Mouse (Mus musculus): ENCODE results near the gene Rin3. TPM values are rescaled to one million over a fixed set of nuclear protein-coding genes. Genes with fewer than 3 reads are reported as not detected.

Gene Rin3
- polyA plus RNA-seq, 1 experiment from 2014 or later: 3.2 TPM

- H3K9me3 ChIP-seq (replicated peaks): no peaks in the 10 kb centered on the region
- H3K4me3 ChIP-seq (replicated peaks): no peak overlapping the region
- no peaks in the 10 kb centered on the region for H3K4me1 ChIP-seq
- ATAC-seq (ENCODE audit: low FRiP score): no peak
- H3K9ac ChIP-seq (replicated peaks): no peak overlapping the region
- no peaks in the 10 kb centered on the region for H3K27me3 ChIP-seq (replicated peaks)
- H3K4me2 ChIP-seq: no peak overlapping the region
- H3K36me3 ChIP-seq: no peaks in the 10 kb centered on the region
- 91% methylated on average over 5 of the region's 5 CpGs for WGBS
- no peak overlapping the region for H3K27ac ChIP-seq (replicated peaks)
Measured at GRCm38 (mm10) chr12:102321855-102322254, 39.0 kb downstream of the Rin3 start.

- Histone ChIP-seq H3K9me3 (replicated peaks) (no peaks in the 10 kb centered on the region), H3K36me3 (no peaks in the 10 kb centered on the region), H3K9ac (replicated peaks) (no peak overlapping the region), H3K4me3 (replicated peaks) (no peak overlapping the region), H3K4me2 (no peak overlapping the region), H3K27me3 (replicated peaks) (no peaks in the 10 kb centered on the region), H3K27ac (replicated peaks) (no peak overlapping the region), H3K4me1 (no peaks in the 10 kb centered on the region)
- WGBS: 96% methylated on average over 2 of the region's 2 CpGs
- no peak for ATAC-seq (ENCODE audit: low FRiP score)
Measured at GRCm38 (mm10) chr12:102323392-102323791, 40.5 kb downstream of the Rin3 start.

- no peaks in the 10 kb centered on the region for H3K9me3 ChIP-seq (replicated peaks)
- no peak overlapping the region for H3K27ac ChIP-seq (replicated peaks)
- no peaks in the 10 kb centered on the region for H3K27me3 ChIP-seq (replicated peaks)
- no peak for ATAC-seq (ENCODE audit: low FRiP score)
- no peak overlapping the region for H3K9ac ChIP-seq (replicated peaks)
- no peaks in the 10 kb centered on the region for H3K36me3 ChIP-seq
- H3K4me1 ChIP-seq: no peaks in the 10 kb centered on the region
- no peak overlapping the region for H3K4me3 ChIP-seq (replicated peaks)
- 79% methylated on average over 6 of the region's 6 CpGs for WGBS
- H3K4me2 ChIP-seq: no peak overlapping the region
Measured at GRCm38 (mm10) chr12:102324156-102324885, 41.5 kb downstream of the Rin3 start.

- Histone ChIP-seq H3K36me3 (no peaks in the 10 kb centered on the region), H3K4me2 (no peak overlapping the region), H3K4me1 (no peaks in the 10 kb centered on the region), H3K9ac (replicated peaks) (no peak overlapping the region), H3K27ac (replicated peaks) (no peak overlapping the region), H3K4me3 (replicated peaks) (no peak overlapping the region), H3K9me3 (replicated peaks) (no peaks in the 10 kb centered on the region), H3K27me3 (replicated peaks) (no peaks in the 10 kb centered on the region)
- ATAC-seq (ENCODE audit: low FRiP score): no peak
- WGBS: 91% methylated on average over 2 of the region's 2 CpGs
Measured at GRCm38 (mm10) chr12:102324886-102325220, 42.0 kb downstream of the Rin3 start.

- WGBS: 90% methylated on average over 2 of the region's 2 CpGs
- ATAC-seq (ENCODE audit: low FRiP score): no peak
- Histone ChIP-seq H3K9ac (replicated peaks) (no peak overlapping the region), H3K9me3 (replicated peaks) (no peaks in the 10 kb centered on the region), H3K4me1 (no peaks in the 10 kb centered on the region), H3K27ac (replicated peaks) (no peak overlapping the region), H3K27me3 (replicated peaks) (no peaks in the 10 kb centered on the region), H3K36me3 (no peaks in the 10 kb centered on the region), H3K4me2 (no peak overlapping the region), H3K4me3 (replicated peaks) (no peak overlapping the region)
Measured at GRCm38 (mm10) chr12:102326753-102327340, 44.0 kb downstream of the Rin3 start.

GRCm38 (mm10) chr12:102327525-102327924 lies 44.7 kb downstream of the Rin3 start:
- Histone ChIP-seq H3K4me2 (no peak overlapping the region), H3K27me3 (replicated peaks) (no peaks in the 10 kb centered on the region), H3K9ac (replicated peaks) (no peak overlapping the region), H3K36me3 (no peaks in the 10 kb centered on the region), H3K4me3 (replicated peaks) (no peak overlapping the region), H3K4me1 (no peaks in the 10 kb centered on the region), H3K27ac (replicated peaks) (no peak overlapping the region), H3K9me3 (replicated peaks) (no peaks in the 10 kb centered on the region)
- no peak for ATAC-seq (ENCODE audit: low FRiP score)
- WGBS: 68% methylated on average over 4 of the region's 4 CpGs

- H3K4me2 ChIP-seq: no peak overlapping the region
- no peaks in the 10 kb centered on the region for H3K9me3 ChIP-seq (replicated peaks)
- no peak overlapping the region for H3K4me3 ChIP-seq (replicated peaks)
- H3K36me3 ChIP-seq: no peaks in the 10 kb centered on the region
- no peaks in the 10 kb centered on the region for H3K4me1 ChIP-seq
- ATAC-seq (ENCODE audit: low FRiP score): no peak
- no peak overlapping the region for H3K9ac ChIP-seq (replicated peaks)
- 88% methylated on average over 4 of the region's 4 CpGs for WGBS
- H3K27ac ChIP-seq (replicated peaks): no peak overlapping the region
- H3K27me3 ChIP-seq (replicated peaks): no peaks in the 10 kb centered on the region
Measured at GRCm38 (mm10) chr12:102328090-102328489, 45.2 kb downstream of the Rin3 start.

GRCm38 (mm10) chr12:102330188-102330587 lies 47.3 kb downstream of the Rin3 start:
- no peaks in the 10 kb centered on the region for H3K9me3 ChIP-seq (replicated peaks)
- no peak overlapping the region for H3K4me2 ChIP-seq
- no peaks in the 10 kb centered on the region for H3K4me1 ChIP-seq
- no peaks in the 10 kb centered on the region for H3K36me3 ChIP-seq
- no peaks in the 10 kb centered on the region for H3K27me3 ChIP-seq (replicated peaks)
- no peak overlapping the region for H3K27ac ChIP-seq (replicated peaks)
- H3K4me3 ChIP-seq (replicated peaks): no peak overlapping the region
- ATAC-seq (ENCODE audit: low FRiP score): no peak
- WGBS: 92% methylated on average over 4 of the region's 4 CpGs
- H3K9ac ChIP-seq (replicated peaks): no peak overlapping the region

GRCm38 (mm10) chr12:102330731-102331130 lies 47.9 kb downstream of the Rin3 start:
- no peaks in the 10 kb centered on the region for H3K4me1 ChIP-seq
- H3K27ac ChIP-seq (replicated peaks): no peak overlapping the region
- no peak for ATAC-seq (ENCODE audit: low FRiP score)

GRCm38 (mm10) chr12:102333101-102333500 lies 50.3 kb downstream of the Rin3 start:
- no peaks in the 10 kb centered on the region for H3K27me3 ChIP-seq (replicated peaks)
- no peak overlapping the region for H3K27ac ChIP-seq (replicated peaks)
- no peaks in the 10 kb centered on the region for H3K36me3 ChIP-seq
- H3K9me3 ChIP-seq (replicated peaks): no peaks in the 10 kb centered on the region
- no peaks in the 10 kb centered on the region for H3K4me1 ChIP-seq
- no peak overlapping the region for H3K4me3 ChIP-seq (replicated peaks)
- ATAC-seq (ENCODE audit: low FRiP score): no peak
- H3K9ac ChIP-seq (replicated peaks): no peak overlapping the region
- 99% methylated on average over 2 of the region's 2 CpGs for WGBS
- no peak overlapping the region for H3K4me2 ChIP-seq

More at GRCm38 (mm10) chr12:102330731-102331130, 47.9 kb downstream of the Rin3 start:
- Histone ChIP-seq H3K4me3 (replicated peaks) (no peak overlapping the region), H3K9me3 (replicated peaks) (no peaks in the 10 kb centered on the region), H3K4me2 (no peak overlapping the region), H3K36me3 (no peaks in the 10 kb centered on the region), H3K9ac (replicated peaks) (no peak overlapping the region), H3K27me3 (replicated peaks) (no peaks in the 10 kb centered on the region)

- 82% methylated on average over 2 of the region's 2 CpGs for WGBS
- no peak for ATAC-seq (ENCODE audit: low FRiP score)
Measured at GRCm38 (mm10) chr12:102339085-102339484, 56.2 kb downstream of the Rin3 start.

GRCm38 (mm10) chr12:102340471-102340870 lies 57.6 kb downstream of the Rin3 start:
- 89% methylated on average over 6 of the region's 6 CpGs for WGBS
- H3K4me3 ChIP-seq (replicated peaks): no peak overlapping the region
- ATAC-seq (ENCODE audit: low FRiP score): no peak
- no peak overlapping the region for H3K4me2 ChIP-seq
- H3K9me3 ChIP-seq (replicated peaks): no peaks in the 10 kb centered on the region
- no peak overlapping the region for H3K27ac ChIP-seq (replicated peaks)
- no peaks in the 10 kb centered on the region for H3K36me3 ChIP-seq
- no peaks in the 10 kb centered on the region for H3K27me3 ChIP-seq (replicated peaks)
- no peaks in the 10 kb centered on the region for H3K4me1 ChIP-seq
- no peak overlapping the region for H3K9ac ChIP-seq (replicated peaks)

More at GRCm38 (mm10) chr12:102339085-102339484, 56.2 kb downstream of the Rin3 start:
- Histone ChIP-seq H3K36me3 (no peaks in the 10 kb centered on the region), H3K27me3 (replicated peaks) (no peaks in the 10 kb centered on the region), H3K4me1 (no peaks in the 10 kb centered on the region), H3K4me3 (replicated peaks) (no peak overlapping the region), H3K4me2 (no peak overlapping the region), H3K27ac (replicated peaks) (no peak overlapping the region), H3K9ac (replicated peaks) (no peak overlapping the region), H3K9me3 (replicated peaks) (no peaks in the 10 kb centered on the region)

Measured in neural tube, embryonic 15.5 days (tissue).